Mouse (Mus musculus) thymus, postnatal 10 days (tissue): ENCODE results near the gene Qtrt2.

Experiments used
- DNase-seq, 2 experiments: peaks; one replicate each; pipeline ENCODE4 v3.0.0; 2021; ENCODE audit warnings: low spot score in 2 of 2

Gene Qtrt2

GRCm38 (mm10) chr16:43926341-43926859 lies at the start of gene Qtrt2:
Gene Qtrt2 (minus strand): TSS chr16:43926809.
- no peak for DNase-seq

GRCm38 (mm10) chr16:43973606-43974220 lies 47.1 kb upstream of the Qtrt2 start:
- no peak for DNase-seq

GRCm38 (mm10) chr16:43973147-43973546 lies 46.5 kb upstream of the Qtrt2 start:
- DNase-seq, result no peak

- DNase-seq, result no peak
Measured at GRCm38 (mm10) chr16:43972391-43972790, 45.8 kb upstream of the Qtrt2 start.

- no peak for DNase-seq
Measured at GRCm38 (mm10) chr16:43971741-43972140, 45.1 kb upstream of the Qtrt2 start.

- DNase-seq, result no peak
Measured at GRCm38 (mm10) chr16:43971189-43971588, 44.6 kb upstream of the Qtrt2 start.

GRCm38 (mm10) chr16:43970426-43970825 lies 43.8 kb upstream of the Qtrt2 start:
- DNase-seq, result peak; percentile 47 to 48

GRCm38 (mm10) chr16:43965781-43966389 lies 39.3 kb upstream of the Qtrt2 start:
- no peak for DNase-seq

GRCm38 (mm10) chr16:43963780-43964179 lies 37.2 kb upstream of the Qtrt2 start:
- DNase-seq, result no peak

- DNase-seq, result no peak
Measured at GRCm38 (mm10) chr16:43963291-43963690, 36.7 kb upstream of the Qtrt2 start.

GRCm38 (mm10) chr16:43958038-43958437 lies 31.4 kb upstream of the Qtrt2 start:
- DNase-seq, result no peak

GRCm38 (mm10) chr16:43954913-43955312 lies 28.3 kb upstream of the Qtrt2 start:
- DNase-seq, result peak in 1 of 2 experiments; percentile 27

- no peak for DNase-seq
Measured at GRCm38 (mm10) chr16:43951591-43951990, 25.0 kb upstream of the Qtrt2 start.

GRCm38 (mm10) chr16:43945869-43946268 lies 19.3 kb upstream of the Qtrt2 start:
- DNase-seq, result no peak

- DNase-seq, result no peak
Measured at GRCm38 (mm10) chr16:43945351-43945750, 18.7 kb upstream of the Qtrt2 start.

- DNase-seq, result no peak
Measured at GRCm38 (mm10) chr16:43940846-43941245, 14.2 kb upstream of the Qtrt2 start.

- DNase-seq, result no peak
Measured at GRCm38 (mm10) chr16:43935892-43936291, 9.3 kb upstream of the Qtrt2 start.

- no peak for DNase-seq
Measured at GRCm38 (mm10) chr16:43935367-43935766, 8.8 kb upstream of the Qtrt2 start.

GRCm38 (mm10) chr16:43934856-43935255 lies 8.2 kb upstream of the Qtrt2 start:
- DNase-seq, result no peak

- DNase-seq, result no peak
Measured at GRCm38 (mm10) chr16:43933041-43933440, 6.4 kb upstream of the Qtrt2 start.

- DNase-seq, result no peak
Measured at GRCm38 (mm10) chr16:43932319-43932718, 5.7 kb upstream of the Qtrt2 start.

GRCm38 (mm10) chr16:43931502-43931901 lies 4.9 kb upstream of the Qtrt2 start:
- DNase-seq, result no peak

GRCm38 (mm10) chr16:43930577-43930976 lies 4.0 kb upstream of the Qtrt2 start:
- DNase-seq, result no peak
